Mouse (Mus musculus): ENCODE data around the gene Pfdn5. TPM values are rescaled to one million over a fixed set of nuclear protein-coding genes. Genes with fewer than 3 reads are reported as not detected.

The Pfdn5 gene
- polyA plus RNA-seq, 1 experiment from 2014 or later = 485 TPM

DNA sequence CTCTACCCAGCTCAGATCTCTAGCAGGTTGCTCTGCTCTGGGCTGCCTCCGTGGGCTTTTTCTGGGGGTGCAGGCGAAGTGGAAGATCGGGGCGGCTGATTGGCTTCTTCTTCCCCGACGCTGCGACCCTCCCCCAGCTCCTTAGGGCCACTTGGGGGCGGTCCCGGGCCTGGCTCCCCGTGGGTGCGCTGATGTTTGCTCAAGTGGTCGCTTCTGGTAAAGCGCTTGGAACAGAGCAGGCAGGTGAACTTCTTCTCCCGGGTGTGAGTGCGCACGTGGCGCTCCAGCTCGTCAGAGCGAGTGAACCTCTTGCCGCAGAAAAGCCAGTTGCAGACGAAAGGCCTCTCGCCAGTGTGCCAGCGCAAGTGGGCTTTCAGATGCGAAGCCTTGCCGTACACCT, 32.2 kb downstream of the Pfdn5 start:
- H3K27me3 ChIP-seq (replicated peaks) = peaks cover 48% of the 10 kb centered on the region
- H3K9me3 ChIP-seq (replicated peaks) = no peaks in the 10 kb centered on the region
- WGBS = 3% methylated on average over 25 of the region's 25 CpGs
- H3K4me3 ChIP-seq (replicated peaks) = peak overlapping the region; percentile 7; the same call in 1 of the 2 replicates
- H3K4me2 ChIP-seq = peak overlapping the region; percentile 53
- peaks cover 40% of the 10 kb centered on the region for H3K4me1 ChIP-seq
- H3K36me3 ChIP-seq = no peaks in the 10 kb centered on the region
- H3K27ac ChIP-seq (replicated peaks) = no peak overlapping the region
- ATAC-seq (ENCODE audit: low FRiP score) = no peak
- no peak overlapping the region for H3K9ac ChIP-seq (replicated peaks)

DNA sequence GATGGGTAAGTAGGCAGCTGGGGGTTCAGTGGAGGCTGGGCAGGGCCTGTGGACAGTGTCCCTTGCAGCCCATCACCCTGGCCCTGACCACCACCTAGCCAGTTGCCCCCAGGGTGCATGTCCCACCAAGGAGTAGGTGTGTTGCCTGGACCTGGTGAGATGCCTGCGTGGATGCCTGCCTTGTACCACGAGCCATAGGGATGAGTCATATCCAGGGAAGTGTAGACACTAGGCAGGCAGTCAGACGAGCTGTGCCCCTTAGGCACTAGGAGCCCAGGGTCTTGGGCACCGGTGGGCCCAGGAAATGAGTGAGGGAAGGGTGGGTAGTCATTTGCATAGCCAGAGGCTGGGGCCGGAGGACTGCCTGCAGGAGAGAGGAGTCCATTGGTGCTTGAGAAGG, 32.9 kb downstream of the Pfdn5 start:
- Histone ChIP-seq H3K4me2 (peak overlapping the region; percentile 53; the same call in 1 of the 2 replicates), H3K9ac (replicated peaks) (no peak overlapping the region), H3K4me1 (peaks cover 40% of the 10 kb centered on the region), H3K36me3 (no peaks in the 10 kb centered on the region), H3K27me3 (replicated peaks) (peaks cover 55% of the 10 kb centered on the region), H3K9me3 (replicated peaks) (no peaks in the 10 kb centered on the region), H3K27ac (replicated peaks) (no peak overlapping the region), H3K4me3 (replicated peaks) (no peak overlapping the region)
- WGBS = 28% methylated on average over 5 of the region's 5 CpGs
- no peak for ATAC-seq (ENCODE audit: low FRiP score)

DNA sequence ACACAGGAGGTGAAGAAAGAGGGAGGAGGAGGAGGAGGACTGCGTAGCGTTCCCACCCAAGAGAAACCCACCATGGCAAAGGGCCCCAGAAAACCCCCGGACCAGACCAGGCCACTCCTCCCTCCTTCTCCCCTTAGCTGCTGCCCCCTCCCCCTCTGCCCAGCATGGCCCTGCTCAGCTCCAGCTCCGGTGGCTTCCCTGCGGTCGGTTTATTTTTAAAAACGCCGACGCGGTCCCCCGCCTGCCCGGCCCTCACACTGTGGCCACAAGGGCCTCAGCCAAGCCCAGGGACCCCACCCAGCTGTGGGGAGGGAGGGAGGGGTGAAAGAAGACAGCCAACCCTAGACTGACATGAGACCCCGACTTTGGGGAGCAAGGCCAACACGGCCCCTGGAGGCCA, 36.7 kb downstream of the Pfdn5 start:
- peak overlapping the region; percentile 28; the same call in 1 of the 2 replicates for H3K4me2 ChIP-seq
- H3K27ac ChIP-seq (replicated peaks) = 0 out of 2 replicates have a peak overlapping the region, but pooled peaks have one; percentile 23
- H3K9ac ChIP-seq (replicated peaks) = no peak overlapping the region
- H3K36me3 ChIP-seq = no peaks in the 10 kb centered on the region
- H3K4me3 ChIP-seq (replicated peaks) = no peak overlapping the region
- peaks cover 44% of the 10 kb centered on the region for H3K27me3 ChIP-seq (replicated peaks)
- peaks cover 32% of the 10 kb centered on the region for H3K4me1 ChIP-seq
- H3K9me3 ChIP-seq (replicated peaks) = no peaks in the 10 kb centered on the region
- WGBS = 15% methylated on average over 14 of the region's 14 CpGs
- no peak for ATAC-seq (ENCODE audit: low FRiP score)

DNA sequence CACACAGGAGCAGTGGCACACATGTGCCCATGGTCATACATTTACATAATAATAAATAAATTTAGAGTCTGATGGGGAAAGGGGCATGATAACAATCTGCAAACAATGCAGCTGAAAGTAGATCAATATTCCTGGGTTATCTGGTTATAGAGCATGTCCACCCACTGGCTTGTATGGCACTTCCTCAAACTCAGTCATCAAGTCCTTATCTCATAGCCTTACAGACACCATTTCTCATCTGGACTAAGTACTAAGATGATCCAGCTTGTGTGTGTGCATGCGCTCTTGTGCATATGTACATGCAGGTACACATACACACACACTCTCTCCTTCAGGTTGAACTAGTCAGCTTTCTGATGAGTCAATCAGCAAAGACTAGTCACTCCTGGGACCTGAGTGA, 38.8 kb downstream of the Pfdn5 start:
- Histone ChIP-seq H3K4me2 (no peak overlapping the region), H3K9ac (replicated peaks) (no peak overlapping the region), H3K4me1 (peaks cover 20% of the 10 kb centered on the region), H3K27ac (replicated peaks) (no peak overlapping the region), H3K27me3 (replicated peaks) (peaks cover 24% of the 10 kb centered on the region), H3K9me3 (replicated peaks) (no peaks in the 10 kb centered on the region), H3K4me3 (replicated peaks) (no peak overlapping the region), H3K36me3 (no peaks in the 10 kb centered on the region)
- 94% methylated on average over 1 of the region's 1 CpGs for WGBS
- no peak for ATAC-seq (ENCODE audit: low FRiP score)

DNA sequence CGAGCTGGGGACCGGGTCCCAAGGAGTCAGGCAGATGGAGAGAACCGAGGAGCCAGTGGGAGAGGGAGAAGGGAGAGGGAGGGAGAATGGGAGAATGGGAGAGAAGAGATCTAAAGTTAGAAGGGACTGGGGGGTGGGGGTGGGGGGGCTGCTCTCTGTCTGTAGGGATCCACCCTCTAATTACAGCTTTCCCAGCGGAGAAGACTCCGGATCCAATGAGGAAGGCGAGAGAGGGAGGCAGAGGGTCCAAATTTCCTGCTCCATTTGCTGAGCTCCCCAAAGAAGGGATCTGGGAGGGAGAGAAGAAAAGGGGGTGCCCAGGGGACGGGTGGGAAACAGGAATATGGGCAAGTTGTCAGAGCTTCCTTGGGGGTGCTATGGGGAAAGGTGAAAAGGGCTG, 40.3 kb downstream of the Pfdn5 start:
- Histone ChIP-seq H3K4me2 (peak overlapping the region; percentile 57), H3K4me1 (peaks cover 26% of the 10 kb centered on the region), H3K27me3 (replicated peaks) (peaks cover 28% of the 10 kb centered on the region), H3K9me3 (replicated peaks) (no peaks in the 10 kb centered on the region), H3K9ac (replicated peaks) (no peak overlapping the region), H3K27ac (replicated peaks) (no peak overlapping the region), H3K36me3 (no peaks in the 10 kb centered on the region), H3K4me3 (replicated peaks) (peak overlapping the region; percentile 32; the same call in 1 of the 2 replicates)
- 12% methylated on average over 7 of the region's 7 CpGs for WGBS
- no peak for ATAC-seq (ENCODE audit: low FRiP score)

DNA sequence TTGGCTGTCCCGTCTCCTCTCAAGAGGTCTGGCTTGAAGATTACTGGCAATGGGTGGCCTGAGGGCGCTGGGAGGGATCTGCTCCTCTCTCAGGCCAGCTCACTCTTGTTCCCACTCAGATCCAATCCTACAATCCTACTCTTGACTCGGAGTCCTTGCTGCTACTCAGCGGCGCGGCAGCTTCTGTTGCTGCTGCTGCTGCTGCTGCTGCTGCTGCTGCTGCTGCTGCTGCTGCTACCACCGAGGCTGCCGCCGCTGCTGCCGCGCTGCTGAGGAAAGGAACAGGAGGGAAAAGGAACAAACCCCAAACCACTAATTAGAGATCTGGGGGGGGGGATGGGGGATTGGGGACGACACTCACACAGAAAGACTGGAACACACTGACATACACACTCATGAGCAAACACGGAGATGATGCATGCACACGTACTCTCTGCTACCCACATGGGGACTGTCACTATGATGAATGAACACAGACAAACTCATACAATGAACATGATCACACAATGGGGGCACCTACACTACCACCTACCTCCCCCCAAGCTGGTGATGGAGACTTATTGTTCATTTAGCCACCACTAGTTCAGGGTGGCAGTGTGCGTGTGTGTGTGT, 40.9 kb downstream of the Pfdn5 start, which contains the start of gene Sp7:
Gene Sp7 (minus strand): TSS at position 450 of the 612 bp plus-strand sequence.
- H3K9me3 ChIP-seq (replicated peaks) = no peaks in the 10 kb centered on the region
- H3K4me3 ChIP-seq (replicated peaks) = peak within 1 kb of the TSS; percentile 32
- peaks cover 26% of the 10 kb centered on the region for H3K4me1 ChIP-seq
- H3K36me3 ChIP-seq = no peaks in the 10 kb centered on the region
- WGBS = 4% methylated on average over 15 of the region's 15 CpGs
- H3K27me3 ChIP-seq (replicated peaks) = peaks cover 28% of the 10 kb centered on the region
- no peak within 1 kb of the TSS for H3K27ac ChIP-seq (replicated peaks)
- peak within 1 kb of the TSS; percentile 57 for H3K4me2 ChIP-seq
- ATAC-seq (ENCODE audit: low FRiP score) = peak; percentile 39; the same call in 1 of the 2 replicates
- H3K9ac ChIP-seq (replicated peaks) = peak within 1 kb of the TSS; percentile 30; the same call in 1 of the 2 replicates

DNA sequence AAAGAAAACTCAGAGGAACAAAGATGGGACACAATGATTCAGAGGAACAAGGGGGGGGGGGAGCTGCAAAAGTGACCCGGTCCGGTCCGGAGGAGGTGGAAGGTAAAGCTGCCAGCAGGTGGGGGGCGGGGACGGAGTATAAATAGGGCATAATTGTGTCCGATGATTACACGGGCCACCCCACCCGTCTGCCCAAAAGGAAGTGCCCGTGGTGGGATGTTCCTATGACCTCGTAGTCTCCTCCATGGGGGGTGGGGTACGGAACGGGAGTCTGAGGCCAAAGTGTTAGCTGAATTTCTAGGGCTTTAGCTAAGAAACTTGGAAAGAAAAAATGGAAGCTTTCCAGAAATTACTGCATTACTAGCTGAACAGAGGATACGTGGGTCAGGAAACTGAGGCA, 44.1 kb downstream of the Pfdn5 start:
- Histone ChIP-seq H3K4me2 (0 out of 2 replicates have a peak overlapping the region, but pooled peaks have one; percentile 6), H3K27me3 (replicated peaks) (peaks cover 21% of the 10 kb centered on the region), H3K9me3 (replicated peaks) (no peaks in the 10 kb centered on the region), H3K4me3 (replicated peaks) (no peak overlapping the region), H3K9ac (replicated peaks) (no peak overlapping the region), H3K36me3 (no peaks in the 10 kb centered on the region), H3K27ac (replicated peaks) (no peak overlapping the region), H3K4me1 (peaks cover 19% of the 10 kb centered on the region)
- 11% methylated on average over 13 of the region's 13 CpGs for WGBS
- ATAC-seq (ENCODE audit: low FRiP score) = no peak

DNA sequence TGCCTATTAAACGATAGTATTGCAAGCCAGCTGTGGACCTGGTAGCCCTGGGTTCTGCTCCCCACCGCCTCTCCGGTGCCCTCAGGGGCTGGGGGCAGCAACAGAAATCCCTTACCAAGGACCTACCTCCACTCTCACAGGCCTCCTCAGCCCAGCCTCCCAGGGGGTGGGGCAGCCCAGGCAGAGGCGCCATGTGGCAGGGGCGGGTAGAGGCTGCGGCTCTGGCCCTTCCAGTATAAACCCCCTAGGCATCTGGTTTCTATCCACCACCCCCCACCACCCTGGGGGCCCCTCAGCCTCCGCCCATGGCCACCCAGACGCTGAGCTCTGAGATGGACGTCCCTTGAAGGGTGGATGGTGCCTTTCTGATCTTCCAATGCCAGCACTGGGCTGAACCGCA, 44.8 kb downstream of the Pfdn5 start:
- H3K27me3 ChIP-seq (replicated peaks) = peaks cover 15% of the 10 kb centered on the region

DNA sequence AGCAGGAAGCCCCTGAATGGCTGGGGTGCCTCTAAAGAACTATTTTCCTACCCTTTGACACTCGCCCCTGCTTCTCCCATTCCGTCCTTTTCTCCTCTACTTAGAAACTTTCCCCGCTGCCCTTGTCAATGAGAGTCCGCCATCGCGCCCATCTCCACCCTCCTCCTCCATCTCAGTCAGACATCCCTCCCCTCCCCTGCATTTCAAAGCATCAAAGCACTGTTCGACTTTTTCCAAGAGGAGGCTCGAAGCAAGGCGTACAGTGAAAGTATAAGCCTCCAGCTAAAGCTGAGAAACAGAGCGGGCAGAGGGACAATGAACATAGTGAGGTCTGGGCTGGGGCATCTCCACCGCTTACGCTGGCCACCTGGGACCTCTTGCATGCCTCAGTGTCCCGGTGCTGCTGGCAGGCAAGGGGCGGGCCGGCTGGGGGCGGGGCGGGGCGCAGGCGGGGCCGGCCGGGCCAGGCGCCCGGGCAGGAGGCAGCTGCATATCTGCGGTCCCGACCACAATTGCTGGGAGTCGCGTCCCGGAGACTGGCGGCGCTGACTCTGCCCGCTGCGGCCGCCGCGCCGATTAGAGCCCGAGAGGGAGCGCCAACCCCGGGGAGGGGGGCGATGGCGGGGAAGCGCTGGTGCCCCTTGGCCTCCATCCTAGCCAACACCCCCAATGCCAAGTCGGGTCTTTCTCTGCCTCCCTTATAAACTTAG, 50.7 kb downstream of the Pfdn5 start:
- WGBS = 1% methylated on average over 42 of the region's 43 CpGs
- Histone ChIP-seq H3K36me3 (no peaks in the 10 kb centered on the region), H3K9ac (replicated peaks) (peak overlapping the region; percentile 67), H3K27me3 (replicated peaks) (no peaks in the 10 kb centered on the region), H3K9me3 (replicated peaks) (no peaks in the 10 kb centered on the region), H3K4me2 (peak overlapping the region; percentile 87), H3K4me3 (replicated peaks) (peak overlapping the region; percentile 58), H3K27ac (replicated peaks) (peak overlapping the region; percentile 49), H3K4me1 (peaks cover 18% of the 10 kb centered on the region)
- ATAC-seq (ENCODE audit: low FRiP score) = peak; percentile 74

More for the DNA sequence above, 44.8 kb downstream of the Pfdn5 start:
- Histone ChIP-seq H3K9me3 (replicated peaks) (no peaks in the 10 kb centered on the region), H3K9ac (replicated peaks) (no peak overlapping the region), H3K36me3 (no peaks in the 10 kb centered on the region), H3K4me2 (no peak overlapping the region), H3K4me1 (peaks cover 19% of the 10 kb centered on the region), H3K4me3 (replicated peaks) (no peak overlapping the region), H3K27ac (replicated peaks) (no peak overlapping the region)
- no peak for ATAC-seq (ENCODE audit: low FRiP score)
- 8% methylated on average over 10 of the region's 10 CpGs for WGBS

DNA sequence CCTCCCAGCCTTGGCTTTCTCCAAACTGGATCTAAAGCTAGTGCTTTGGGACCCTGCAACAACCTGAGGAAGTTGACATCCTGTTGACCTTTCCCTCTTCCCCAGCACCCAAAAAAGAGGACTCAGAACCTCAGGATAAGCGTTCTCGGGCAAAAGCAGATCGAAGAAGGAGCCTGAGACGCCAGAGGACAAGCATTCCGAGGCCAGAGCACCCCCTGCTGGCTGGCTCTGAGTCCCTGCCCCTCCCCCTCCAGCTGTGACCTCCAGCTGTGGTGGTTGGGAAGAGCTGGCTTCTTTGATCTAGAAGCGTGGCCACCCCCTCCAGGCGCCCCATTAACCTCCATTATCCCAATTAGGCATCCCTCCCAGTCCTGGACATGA, 51.2 kb downstream of the Pfdn5 start:
- Histone ChIP-seq H3K4me1 (peaks cover 20% of the 10 kb centered on the region), H3K36me3 (no peaks in the 10 kb centered on the region), H3K27ac (replicated peaks) (peak overlapping the region; percentile 49), H3K4me2 (peak overlapping the region; percentile 87), H3K9ac (replicated peaks) (peak overlapping the region; percentile 67), H3K9me3 (replicated peaks) (no peaks in the 10 kb centered on the region), H3K27me3 (replicated peaks) (no peaks in the 10 kb centered on the region), H3K4me3 (replicated peaks) (peak overlapping the region; percentile 58)
- ATAC-seq (ENCODE audit: low FRiP score) = peak; percentile 80
- 2% methylated on average over 7 of the region's 7 CpGs for WGBS

DNA sequence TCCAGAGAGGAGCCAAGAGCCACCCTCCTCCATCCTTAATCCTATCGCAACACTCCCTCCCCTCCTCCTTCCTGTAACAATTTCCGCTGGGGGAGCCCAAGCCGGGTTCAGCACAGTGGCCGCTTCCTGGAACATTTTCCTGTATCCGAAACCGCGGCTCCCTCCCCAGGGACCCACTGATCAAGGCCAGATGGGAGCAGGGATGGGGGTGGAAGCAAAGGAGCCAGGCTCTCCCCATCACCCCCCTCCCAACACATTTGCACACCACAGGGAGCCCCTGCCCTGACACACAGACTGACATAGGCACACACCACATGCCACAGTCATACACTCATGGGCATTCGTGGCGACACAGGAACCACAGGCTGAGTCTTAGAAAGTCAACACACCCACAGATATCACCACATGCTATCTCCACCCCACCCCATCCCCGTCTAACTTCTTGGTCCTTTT, 51.9 kb downstream of the Pfdn5 start:
- no peak for ATAC-seq (ENCODE audit: low FRiP score)
- Histone ChIP-seq H3K9ac (replicated peaks) (no peak overlapping the region), H3K27ac (replicated peaks) (no peak overlapping the region), H3K36me3 (no peaks in the 10 kb centered on the region), H3K4me2 (peak overlapping the region; percentile 87), H3K4me3 (replicated peaks) (peak overlapping the region; percentile 58; the same call in 1 of the 2 replicates), H3K9me3 (replicated peaks) (no peaks in the 10 kb centered on the region), H3K27me3 (replicated peaks) (no peaks in the 10 kb centered on the region), H3K4me1 (peaks cover 20% of the 10 kb centered on the region)
- WGBS = 6% methylated on average over 10 of the region's 10 CpGs
